Mouse (Mus musculus): ENCODE measurements at regions not wholly inside any gene's neighbourhood (a gene's known extent, or its start where the extent isn't known, plus 50 kb on each side); places are given as distances from the start of the nearest gene placed in this dataset.
"Not testable (repeated sequence)": the region's sequence is repeated elsewhere in the genome, so short reads cannot be mapped to it uniquely, and the experiment has no call there.

DNA sequence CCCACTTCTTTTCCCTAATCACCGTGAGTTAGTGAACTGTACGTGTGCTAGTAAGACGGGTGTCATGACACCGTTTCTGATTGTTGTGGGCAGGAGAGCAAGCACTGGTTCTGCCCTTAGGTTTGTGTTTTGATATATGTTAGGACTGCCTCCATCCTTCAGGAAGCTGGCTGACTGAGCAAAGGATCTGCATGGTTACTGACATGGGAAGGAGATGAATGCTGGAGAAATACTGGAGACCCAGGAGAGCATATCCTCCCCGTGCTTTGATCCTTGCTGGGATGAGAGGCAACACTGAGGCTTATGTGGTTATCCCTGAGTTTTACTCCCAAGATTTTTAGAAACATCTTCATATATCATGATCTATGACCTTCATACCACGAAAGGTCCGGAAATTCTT is 413.5 kb upstream of the Akr1e1 start:
- TF ChIP-seq CTCF (IDR thresholded peaks at IDR 0.05; ENCODE audit: extremely low read depth, insufficient read depth, low read length) = no peak
- no peak for TF ChIP-seq POLR2A (IDR thresholded peaks at IDR 0.05; ENCODE audit: extremely low read depth, insufficient read depth, low read length)
- no peaks in the 10 kb centered on the region for H3K4me1 ChIP-seq (ENCODE audit: control insufficient read depth, insufficient read depth, low read length)
- no peak overlapping the region for H3K27ac ChIP-seq (ENCODE audit: insufficient read depth, low read length)
- no peak overlapping the region for H3K4me3 ChIP-seq (ENCODE audit: insufficient read depth, low read length)

DNA sequence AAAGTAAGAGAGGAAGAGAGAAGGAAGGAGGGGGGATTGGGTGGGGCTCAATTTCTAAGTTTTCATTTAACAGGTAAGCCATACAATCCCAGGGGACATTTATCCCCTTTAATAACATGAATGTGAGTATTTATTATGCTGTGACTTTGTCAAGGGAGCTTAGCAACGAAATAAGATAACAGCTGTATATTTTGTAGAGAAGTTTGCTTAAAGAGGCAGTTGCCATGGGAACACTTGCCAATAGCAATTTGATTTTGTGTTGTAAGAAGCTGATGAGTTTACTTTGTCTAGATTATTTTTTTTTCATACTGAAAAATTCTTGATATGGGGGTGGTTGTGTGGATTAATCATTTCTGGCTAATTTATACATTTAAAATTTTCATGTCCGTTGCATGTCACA is 450.9 kb upstream of the Akr1e1 start:
- TF ChIP-seq CTCF (IDR thresholded peaks at IDR 0.05; ENCODE audit: extremely low read depth, insufficient read depth, low read length) (no peak), POLR2A (IDR thresholded peaks at IDR 0.05; ENCODE audit: extremely low read depth, insufficient read depth, low read length) (no peak)
- no peak overlapping the region for H3K4me3 ChIP-seq (ENCODE audit: insufficient read depth, low read length)

DNA sequence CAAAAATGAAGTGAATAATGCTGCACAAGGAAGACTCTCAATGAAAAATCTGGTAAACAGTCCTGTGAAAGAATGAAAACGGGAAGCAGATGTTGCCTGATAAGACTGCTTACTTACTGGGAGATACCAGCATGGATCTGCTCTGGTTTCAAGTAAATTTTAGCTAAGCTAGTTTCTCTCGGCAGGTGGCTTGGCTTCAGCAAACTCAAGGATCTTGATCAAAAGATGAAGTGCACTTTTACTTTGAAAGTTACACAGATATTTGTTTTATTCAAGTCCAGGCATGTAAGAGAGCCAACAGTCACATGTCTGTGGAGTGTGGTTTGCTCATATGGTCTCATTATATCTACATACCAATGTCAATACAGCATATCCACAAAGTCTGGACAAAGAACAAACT is 451.5 kb upstream of the Akr1e1 start:
- H3K27ac ChIP-seq (ENCODE audit: insufficient read depth, low read length) = no peak overlapping the region
- H3K4me3 ChIP-seq (ENCODE audit: insufficient read depth, low read length) = no peak overlapping the region
- TF ChIP-seq POLR2A (IDR thresholded peaks at IDR 0.05; ENCODE audit: extremely low read depth, insufficient read depth, low read length) (no peak), CTCF (IDR thresholded peaks at IDR 0.05; ENCODE audit: extremely low read depth, insufficient read depth, low read length) (no peak)
- no peaks in the 10 kb centered on the region for H3K4me1 ChIP-seq (ENCODE audit: control insufficient read depth, insufficient read depth, low read length)

More for the DNA sequence above, 450.9 kb upstream of the Akr1e1 start:
- Histone ChIP-seq H3K27ac (ENCODE audit: insufficient read depth, low read length) (no peak overlapping the region), H3K4me1 (ENCODE audit: control insufficient read depth, insufficient read depth, low read length) (no peaks in the 10 kb centered on the region)

DNA sequence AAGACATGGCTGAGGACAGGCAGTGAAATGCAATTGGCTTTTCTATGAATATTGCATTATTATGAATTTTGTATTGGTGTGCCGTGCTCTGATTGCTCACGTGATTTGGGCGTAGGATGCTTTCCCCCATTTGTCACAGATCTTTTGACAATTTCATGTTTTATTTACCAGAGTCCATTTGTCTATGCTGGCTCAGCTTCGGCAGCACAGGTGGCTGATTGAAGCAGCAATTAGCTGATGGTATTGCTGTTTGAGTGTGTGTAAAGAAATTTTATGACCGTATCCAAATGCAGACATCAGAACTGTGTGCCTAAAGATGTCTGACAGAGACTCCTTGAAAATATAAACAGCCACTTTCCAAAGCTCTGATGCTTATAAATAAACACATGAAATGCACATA is 498.5 kb upstream of the Akr1e1 start:
- H3K4me3 ChIP-seq (ENCODE audit: insufficient read depth, low read length) = no peak overlapping the region
- H3K27ac ChIP-seq (ENCODE audit: insufficient read depth, low read length) = no peak overlapping the region

DNA sequence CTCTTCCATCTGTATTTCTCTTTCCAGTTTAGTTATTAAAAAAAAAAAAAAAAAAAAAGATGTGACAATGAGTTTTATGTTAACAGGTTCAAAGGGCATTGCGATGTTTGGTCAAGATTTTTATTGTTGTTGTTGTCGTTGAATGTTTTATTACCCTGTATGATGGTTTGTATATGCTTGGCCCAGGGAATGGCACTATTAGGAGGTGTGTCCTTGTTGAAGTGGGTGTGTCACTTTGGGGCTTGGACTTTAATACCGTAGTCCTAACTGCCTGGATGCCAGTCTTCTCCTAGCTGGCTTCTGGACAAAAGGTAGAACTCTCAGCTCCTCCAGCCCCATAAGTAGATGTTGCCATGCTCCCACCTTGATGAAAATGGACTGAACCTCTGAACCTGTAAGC is 545.9 kb upstream of the Akr1e1 start:
- TF ChIP-seq CTCF (IDR thresholded peaks at IDR 0.05; ENCODE audit: extremely low read depth, insufficient read depth, low read length) (no peak), POLR2A (IDR thresholded peaks at IDR 0.05; ENCODE audit: extremely low read depth, insufficient read depth, low read length) (no peak)
- Histone ChIP-seq H3K4me1 (ENCODE audit: control insufficient read depth, insufficient read depth, low read length) (no peaks in the 10 kb centered on the region), H3K4me3 (ENCODE audit: insufficient read depth, low read length) (no peak overlapping the region), H3K27ac (ENCODE audit: insufficient read depth, low read length) (no peak overlapping the region)

More for the DNA sequence above, 498.5 kb upstream of the Akr1e1 start:
- TF ChIP-seq CTCF (IDR thresholded peaks at IDR 0.05; ENCODE audit: extremely low read depth, insufficient read depth, low read length) (no peak), POLR2A (IDR thresholded peaks at IDR 0.05; ENCODE audit: extremely low read depth, insufficient read depth, low read length) (no peak)
- H3K4me1 ChIP-seq (ENCODE audit: control insufficient read depth, insufficient read depth, low read length) = no peaks in the 10 kb centered on the region

DNA sequence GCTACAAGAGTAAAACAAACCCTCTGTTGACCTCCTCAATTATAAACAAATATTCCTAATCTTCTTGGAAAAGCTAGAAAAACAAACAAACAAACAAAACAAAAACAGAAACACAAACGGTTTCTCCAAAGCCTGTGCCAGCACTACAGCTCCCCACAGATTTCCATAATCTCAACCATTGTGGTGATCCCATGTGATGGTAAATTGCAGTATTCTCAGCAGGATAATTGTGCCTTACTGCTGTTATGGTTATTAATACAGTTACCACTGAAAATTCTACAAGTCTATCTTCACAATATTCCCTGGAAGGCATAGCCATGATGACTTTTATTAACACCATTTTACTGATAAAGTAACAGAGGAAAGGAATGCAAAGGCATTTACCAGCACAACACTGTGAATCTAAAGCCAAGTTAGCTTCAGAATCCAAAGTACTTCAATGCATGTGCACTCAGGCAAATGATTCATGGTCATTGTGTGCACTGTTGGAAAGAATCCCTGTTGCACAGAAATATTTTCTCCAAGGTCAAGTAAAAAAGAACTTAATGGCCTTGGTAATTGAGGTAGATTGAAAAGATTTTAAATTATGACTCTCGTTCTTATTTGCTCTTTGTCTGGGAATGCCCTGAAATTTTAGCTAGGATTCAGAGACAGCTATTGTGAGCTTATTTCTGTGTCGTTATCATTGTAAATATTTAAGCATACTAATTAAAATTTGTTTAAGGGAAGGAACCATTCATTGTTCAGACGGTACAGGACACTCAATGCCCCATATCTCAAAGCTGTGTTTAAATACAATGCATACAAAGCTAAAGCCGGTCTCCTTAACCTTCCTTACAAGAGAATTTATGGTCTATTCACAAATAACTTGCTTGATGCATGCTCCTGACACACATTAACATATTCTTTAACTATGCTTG is 551.1 kb upstream of the Akr1e1 start:
- Histone ChIP-seq H3K4me1 (ENCODE audit: control insufficient read depth, insufficient read depth, low read length) (no peaks in the 10 kb centered on the region), H3K27ac (ENCODE audit: insufficient read depth, low read length) (no peak overlapping the region), H3K4me3 (ENCODE audit: insufficient read depth, low read length) (no peak overlapping the region)
- TF ChIP-seq POLR2A (IDR thresholded peaks at IDR 0.05; ENCODE audit: extremely low read depth, insufficient read depth, low read length) (no peak), CTCF (IDR thresholded peaks at IDR 0.05; ENCODE audit: extremely low read depth, insufficient read depth, low read length) (no peak)

DNA sequence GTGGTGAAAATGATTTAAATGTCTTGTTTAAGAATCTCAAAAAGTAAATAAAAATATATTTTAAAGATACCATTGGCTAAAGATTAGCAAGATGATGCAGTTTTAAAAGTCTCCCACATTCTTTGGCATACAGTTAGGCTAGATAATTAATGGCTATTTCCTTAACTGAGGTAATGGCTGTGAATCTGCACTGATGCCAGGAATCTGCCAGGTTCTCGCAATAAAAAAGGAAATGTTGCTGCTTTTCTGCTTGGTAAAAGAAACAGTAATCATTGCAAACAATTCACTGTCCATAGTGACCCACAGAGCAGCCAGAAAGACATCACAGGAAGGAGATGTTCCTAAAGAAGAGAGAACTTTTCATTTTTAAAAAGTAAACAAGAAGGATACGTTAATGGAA is 557.7 kb upstream of the Akr1e1 start:
- Histone ChIP-seq H3K4me1 (ENCODE audit: control insufficient read depth, insufficient read depth, low read length) (no peaks in the 10 kb centered on the region), H3K4me3 (ENCODE audit: insufficient read depth, low read length) (no peak overlapping the region), H3K27ac (ENCODE audit: insufficient read depth, low read length) (no peak overlapping the region)
- no peak for TF ChIP-seq POLR2A (IDR thresholded peaks at IDR 0.05; ENCODE audit: extremely low read depth, insufficient read depth, low read length)
- no peak for TF ChIP-seq CTCF (IDR thresholded peaks at IDR 0.05; ENCODE audit: extremely low read depth, insufficient read depth, low read length)

DNA sequence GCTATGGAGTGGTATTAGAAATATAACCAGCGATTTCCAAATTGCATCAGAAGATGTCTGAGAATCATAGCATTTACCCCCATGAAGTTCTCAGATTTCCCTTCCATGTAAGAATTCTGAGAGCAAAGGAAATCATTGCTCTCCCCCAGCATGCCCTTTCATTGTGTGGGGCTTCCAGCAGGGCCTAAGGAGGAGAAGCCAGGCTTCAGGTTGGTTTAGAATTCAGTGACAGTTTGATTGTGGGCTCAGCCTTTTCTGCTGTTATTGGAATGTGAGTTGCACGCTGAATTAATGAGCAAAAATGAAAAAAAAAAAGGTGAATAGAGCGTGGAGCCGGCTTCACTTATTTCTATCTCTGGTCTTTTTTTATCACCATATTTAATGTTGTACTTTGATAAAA is 570.0 kb upstream of the Akr1e1 start:
- H3K4me3 ChIP-seq (ENCODE audit: insufficient read depth, low read length) = no peak overlapping the region
- H3K4me1 ChIP-seq (ENCODE audit: control insufficient read depth, insufficient read depth, low read length) = no peaks in the 10 kb centered on the region
- TF ChIP-seq CTCF (IDR thresholded peaks at IDR 0.05; ENCODE audit: extremely low read depth, insufficient read depth, low read length) = no peak
- TF ChIP-seq POLR2A (IDR thresholded peaks at IDR 0.05; ENCODE audit: extremely low read depth, insufficient read depth, low read length) = no peak
- no peak overlapping the region for H3K27ac ChIP-seq (ENCODE audit: insufficient read depth, low read length)

DNA sequence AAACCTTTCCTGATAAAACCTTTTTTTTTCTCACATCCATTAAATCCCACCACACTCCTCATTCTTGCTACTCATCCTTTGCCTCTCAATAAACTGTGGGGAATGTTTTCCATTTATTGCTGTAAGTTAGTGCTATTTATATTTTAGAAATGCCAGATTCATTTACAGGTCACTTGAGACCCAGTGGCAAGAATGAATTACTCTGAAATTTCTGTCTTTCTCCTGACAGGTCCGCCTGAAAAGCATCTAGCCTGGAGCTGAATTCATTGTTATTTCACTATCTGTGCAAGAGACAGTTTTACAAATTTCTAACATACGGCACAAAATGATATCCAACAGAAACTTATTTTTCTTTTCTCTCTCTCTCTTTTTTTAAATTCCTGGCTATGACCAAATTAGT is 570.6 kb upstream of the Akr1e1 start:
- no peak overlapping the region for H3K27ac ChIP-seq (ENCODE audit: insufficient read depth, low read length)

DNA sequence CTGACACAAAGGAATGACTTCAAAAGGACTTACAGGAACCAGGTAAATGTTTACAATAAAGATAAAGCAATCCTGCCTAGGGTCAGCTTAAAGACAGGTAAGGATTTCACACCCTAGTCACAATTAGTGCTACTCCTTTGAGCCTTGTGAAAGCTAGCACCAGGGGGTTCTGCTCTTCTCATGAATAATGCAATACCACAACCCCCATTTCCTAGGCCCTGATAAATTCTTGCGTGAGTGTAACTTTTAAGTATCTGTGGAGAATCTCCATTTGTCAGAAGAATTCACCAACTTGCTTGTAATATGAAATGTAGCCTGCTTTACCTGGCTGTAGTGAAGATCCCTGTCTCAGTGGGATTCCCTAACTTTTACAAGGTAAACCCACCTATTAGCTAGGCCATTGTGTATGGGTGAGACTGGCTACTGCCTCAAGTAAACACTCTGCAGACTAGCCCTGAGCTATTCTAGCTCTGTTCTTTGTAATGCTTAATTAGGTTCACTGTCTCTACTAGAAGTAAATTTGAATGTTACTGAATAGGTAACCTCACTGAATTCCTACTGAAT is 576.3 kb upstream of the Akr1e1 start:
- H3K4me1 ChIP-seq (ENCODE audit: control insufficient read depth, insufficient read depth, low read length); H3K4me3 ChIP-seq (ENCODE audit: insufficient read depth, low read length); H3K27ac ChIP-seq (ENCODE audit: insufficient read depth, low read length): not testable (repeated sequence)

More for the DNA sequence above, 570.6 kb upstream of the Akr1e1 start:
- no peak for TF ChIP-seq CTCF (IDR thresholded peaks at IDR 0.05; ENCODE audit: extremely low read depth, insufficient read depth, low read length)
- Histone ChIP-seq H3K4me1 (ENCODE audit: control insufficient read depth, insufficient read depth, low read length) (no peaks in the 10 kb centered on the region), H3K4me3 (ENCODE audit: insufficient read depth, low read length) (no peak overlapping the region)
